Mouse (Mus musculus): ENCODE measurements around the gene Mrgprh.

The Mrgprh gene

DNA sequence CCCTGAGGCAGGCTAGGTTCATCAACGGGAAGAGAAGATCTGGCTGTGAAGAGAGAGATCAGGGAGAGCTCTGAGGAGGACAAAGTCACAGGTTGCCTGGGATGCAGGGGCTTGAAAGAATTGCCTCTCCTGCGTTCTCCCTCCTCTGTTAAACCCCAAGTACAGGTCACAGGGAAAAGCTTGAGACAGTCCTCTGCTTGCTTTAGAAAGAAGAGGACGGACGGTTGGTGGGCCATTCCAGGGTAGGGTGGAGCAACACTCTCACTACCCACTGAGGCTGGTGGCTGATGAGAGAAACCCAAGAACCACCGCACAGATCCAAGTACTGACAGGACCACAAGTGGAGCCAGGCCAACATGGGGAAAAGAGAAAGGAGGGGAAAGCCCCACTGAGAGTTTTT, at the start of gene Mrgprh:
Gene Mrgprh (plus strand): TSS at position 301 of the 400 bp plus-strand sequence.
- no peak for DNase-seq (ENCODE audit: low read depth)

DNA sequence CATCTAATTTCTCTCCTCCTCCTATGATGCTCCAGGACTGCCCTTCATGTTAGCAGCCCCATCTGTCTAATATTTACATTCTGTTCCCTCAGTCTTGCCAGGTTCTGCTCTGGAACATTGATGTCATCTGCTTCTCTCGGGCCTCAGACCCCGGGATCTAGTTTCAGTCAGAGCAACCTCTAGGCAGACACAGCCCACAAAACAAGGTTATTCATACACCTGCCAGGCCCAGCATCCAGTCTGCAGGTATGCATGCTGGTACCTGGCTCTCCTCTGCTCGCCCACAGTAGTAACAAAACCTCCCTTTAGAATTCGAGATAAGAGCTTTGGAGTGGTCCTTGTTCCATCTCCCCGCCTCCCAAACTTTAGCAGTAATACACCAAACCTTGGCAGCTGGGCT, 45.5 kb upstream of the Mrgprh start:
- DNase-seq (ENCODE audit: low read depth) = no peak

GRCm38 (mm10) chr17:12832231-12832630, 43.6 kb upstream of the Mrgprh start:
- no peak for DNase-seq (ENCODE audit: low read depth)

DNA sequence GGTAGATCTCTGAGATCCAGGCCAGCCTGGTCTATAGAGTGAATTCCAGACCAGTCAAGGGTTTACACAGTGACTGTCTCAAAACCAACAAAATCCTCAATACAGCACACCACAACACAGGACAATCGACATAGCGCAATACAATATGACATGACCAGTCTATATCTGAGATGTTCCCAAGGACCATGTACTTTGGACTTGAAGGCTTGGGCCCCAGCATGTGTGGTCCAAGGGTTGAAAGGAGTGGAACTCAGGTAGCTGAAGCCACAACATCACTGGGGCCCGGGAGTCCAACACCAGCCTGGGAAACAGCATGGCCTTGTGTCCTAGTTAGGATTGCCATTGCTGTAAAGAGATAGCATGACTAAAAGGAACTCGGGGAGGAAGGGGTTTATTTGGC, 43.2 kb upstream of the Mrgprh start:
- no peak for DNase-seq (ENCODE audit: low read depth)

GRCm38 (mm10) chr17:12834317-12834716, 41.5 kb upstream of the Mrgprh start:
- DNase-seq (ENCODE audit: low read depth) = no peak

DNA sequence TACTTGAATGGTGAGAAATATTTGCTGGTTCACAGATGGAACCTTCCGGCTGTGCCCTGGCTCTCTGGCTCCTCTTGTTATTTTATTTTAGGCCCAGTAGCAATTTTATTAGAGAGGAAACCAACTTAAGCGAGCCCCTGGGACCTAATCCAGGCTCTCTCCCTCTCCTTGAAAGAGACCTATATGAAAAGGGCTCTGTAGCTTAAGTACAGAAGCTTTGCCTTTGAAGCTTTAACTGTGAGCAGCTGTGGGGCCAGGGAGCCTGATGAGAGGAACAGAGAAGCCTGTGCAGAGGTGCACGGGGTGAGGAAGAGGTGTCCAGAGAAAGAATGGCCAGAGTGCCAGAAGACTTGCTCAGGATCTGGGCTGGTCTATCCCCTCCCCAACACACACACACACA, 41.0 kb upstream of the Mrgprh start:
- no peak for DNase-seq (ENCODE audit: low read depth)

- no peak for DNase-seq (ENCODE audit: low read depth)
Measured at GRCm38 (mm10) chr17:12835738-12836137, 40.1 kb upstream of the Mrgprh start.

- DNase-seq (ENCODE audit: low read depth) = no peak
Measured at GRCm38 (mm10) chr17:12839475-12840267, 36.2 kb upstream of the Mrgprh start.

GRCm38 (mm10) chr17:12843826-12844225, 32.0 kb upstream of the Mrgprh start:
- peak; percentile 51 for DNase-seq (ENCODE audit: low read depth)

DNA sequence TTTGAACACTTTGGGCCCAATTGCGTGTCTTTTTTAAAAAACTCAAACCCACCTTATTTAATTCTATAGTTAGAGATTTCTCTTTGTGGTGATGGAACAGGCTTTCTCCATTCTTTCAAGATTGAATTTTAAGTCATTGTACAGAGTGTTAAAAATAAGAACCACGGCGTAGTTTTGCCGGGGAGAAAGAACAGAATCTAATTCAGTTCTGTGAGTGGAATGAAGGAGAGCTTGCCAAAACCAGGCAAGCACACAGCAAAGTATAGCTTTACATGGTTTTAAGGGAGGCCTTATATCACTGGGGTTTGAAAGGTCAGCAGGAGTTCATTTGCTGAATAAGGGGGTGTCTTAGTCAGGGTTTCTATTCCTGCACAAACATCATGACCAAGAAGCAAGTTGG, 31.3 kb upstream of the Mrgprh start:
- DNase-seq (ENCODE audit: low read depth) = no peak

GRCm38 (mm10) chr17:12845862-12846261, 30.0 kb upstream of the Mrgprh start:
- no peak for DNase-seq (ENCODE audit: low read depth)

GRCm38 (mm10) chr17:12846474-12846873, 29.4 kb upstream of the Mrgprh start:
- no peak for DNase-seq (ENCODE audit: low read depth)

DNA sequence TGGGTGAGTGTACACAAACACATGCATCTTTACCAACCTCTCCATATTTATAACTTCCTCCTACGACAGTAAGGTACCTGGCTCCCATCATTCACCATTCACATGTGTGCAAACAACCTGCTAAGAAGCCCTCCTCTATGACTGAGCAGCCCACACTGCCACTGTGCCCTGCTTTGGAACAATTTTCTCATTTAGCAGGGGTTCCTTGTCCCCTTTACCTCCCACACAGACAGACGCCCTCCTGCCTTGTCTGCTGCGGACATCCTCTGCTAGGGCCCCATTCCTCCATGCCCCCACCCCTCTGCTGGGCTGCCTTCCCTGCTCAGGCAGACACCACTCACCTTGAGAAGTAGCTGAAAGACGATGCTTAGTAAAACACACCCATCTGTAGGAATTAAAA, 28.1 kb upstream of the Mrgprh start:
- no peak for DNase-seq (ENCODE audit: low read depth)

GRCm38 (mm10) chr17:12849778-12850382, 26.0 kb upstream of the Mrgprh start:
- DNase-seq (ENCODE audit: low read depth) = no peak

DNA sequence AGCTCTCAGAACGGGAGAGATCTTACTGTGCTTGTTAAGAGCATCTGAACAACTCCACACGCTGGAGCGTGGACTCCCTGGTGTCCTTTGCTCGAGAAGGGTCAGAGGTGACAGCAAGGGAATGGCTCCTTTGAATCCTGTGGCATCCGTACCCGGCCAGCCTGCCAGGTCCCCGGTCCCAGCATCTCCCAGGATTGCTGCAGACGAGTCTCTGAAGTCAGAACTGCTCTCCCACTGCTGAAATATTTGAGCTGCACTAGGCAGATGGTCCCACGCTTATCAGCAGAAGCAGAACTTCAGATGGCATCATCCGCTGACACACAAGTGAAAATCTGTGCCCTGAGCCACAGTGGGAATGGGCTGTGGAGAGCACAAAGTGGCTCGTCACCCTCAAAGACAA, 24.1 kb upstream of the Mrgprh start:
- no peak for DNase-seq (ENCODE audit: low read depth)

DNA sequence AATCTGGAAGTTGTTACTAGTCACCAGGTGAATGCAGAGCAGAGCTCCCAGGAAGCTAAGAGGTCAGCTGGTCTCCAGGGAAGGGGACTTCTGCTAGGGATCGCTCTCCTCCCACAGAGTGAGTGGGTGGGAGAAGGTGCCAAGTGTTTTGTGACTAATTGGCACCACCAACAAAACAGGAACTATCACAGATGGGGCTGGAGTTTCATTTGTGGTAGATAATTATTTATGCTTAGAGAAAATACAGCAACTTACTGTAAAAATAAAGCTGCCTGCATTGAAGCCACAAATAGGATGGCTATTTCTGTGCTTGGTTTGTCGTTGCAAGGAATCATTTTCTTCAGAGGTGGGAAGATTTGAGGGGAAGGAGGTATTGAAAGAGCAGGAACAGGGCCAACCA, 22.0 kb upstream of the Mrgprh start:
- DNase-seq (ENCODE audit: low read depth) = no peak

DNA sequence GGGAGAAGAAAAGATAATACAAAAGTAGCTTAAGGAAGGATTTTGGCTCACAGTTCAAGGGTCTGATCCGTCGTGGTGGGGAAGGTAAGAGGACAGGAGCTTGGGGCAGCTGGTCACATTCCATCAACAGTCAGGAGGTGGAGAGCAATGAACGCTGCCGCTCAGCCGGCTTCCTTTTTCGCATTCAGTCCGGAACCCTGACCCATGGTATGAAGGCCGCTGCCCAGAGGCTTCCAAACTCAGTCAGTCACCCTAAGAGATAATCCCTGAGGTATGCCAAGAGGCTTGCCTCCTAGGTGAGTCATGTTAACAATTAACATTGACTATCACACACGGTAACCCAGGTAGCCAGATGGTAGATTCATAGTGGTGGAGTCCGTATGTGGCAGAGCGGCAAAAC, 21.4 kb upstream of the Mrgprh start:
- no peak for DNase-seq (ENCODE audit: low read depth)

DNA sequence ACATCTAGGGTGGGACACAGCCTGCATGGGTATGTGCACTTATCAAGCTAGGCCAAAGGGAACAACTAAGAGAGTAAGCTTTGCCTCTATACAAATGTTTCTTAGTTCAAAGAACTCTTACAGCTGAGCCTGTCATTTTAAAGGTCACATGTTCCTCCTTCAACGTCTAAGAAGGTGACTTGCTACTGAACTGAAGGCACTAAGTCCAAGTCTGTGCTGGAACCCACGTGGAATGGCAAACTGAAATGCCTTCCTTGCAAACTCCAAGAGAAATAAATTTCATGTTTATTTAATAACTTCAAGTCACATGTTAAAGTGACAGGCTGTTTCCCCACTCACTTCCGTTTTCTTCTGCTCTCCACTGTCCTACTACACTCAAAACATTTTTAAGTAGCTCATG, 18.4 kb upstream of the Mrgprh start:
- peak; percentile 42 for DNase-seq (ENCODE audit: low read depth)

DNA sequence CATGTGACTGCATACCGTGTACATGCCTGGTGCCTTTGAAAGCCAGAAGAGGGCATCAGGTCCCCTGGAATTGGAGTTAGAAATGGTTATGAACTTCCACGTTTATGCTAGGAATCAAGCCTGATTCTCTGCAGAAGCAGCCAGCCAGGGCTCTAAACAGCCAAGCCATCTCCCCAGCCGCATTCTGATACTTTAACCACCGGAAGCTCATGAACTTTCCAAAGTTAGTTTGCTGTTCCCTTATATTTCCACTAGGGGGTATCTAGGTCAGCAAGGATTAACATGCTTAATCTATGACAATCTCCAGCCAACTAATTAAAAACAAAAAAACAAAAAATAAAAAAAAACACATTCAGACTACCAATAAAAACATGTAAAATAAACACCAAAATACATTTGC, 17.8 kb upstream of the Mrgprh start:
- peak; percentile 63 for DNase-seq (ENCODE audit: low read depth)

DNA sequence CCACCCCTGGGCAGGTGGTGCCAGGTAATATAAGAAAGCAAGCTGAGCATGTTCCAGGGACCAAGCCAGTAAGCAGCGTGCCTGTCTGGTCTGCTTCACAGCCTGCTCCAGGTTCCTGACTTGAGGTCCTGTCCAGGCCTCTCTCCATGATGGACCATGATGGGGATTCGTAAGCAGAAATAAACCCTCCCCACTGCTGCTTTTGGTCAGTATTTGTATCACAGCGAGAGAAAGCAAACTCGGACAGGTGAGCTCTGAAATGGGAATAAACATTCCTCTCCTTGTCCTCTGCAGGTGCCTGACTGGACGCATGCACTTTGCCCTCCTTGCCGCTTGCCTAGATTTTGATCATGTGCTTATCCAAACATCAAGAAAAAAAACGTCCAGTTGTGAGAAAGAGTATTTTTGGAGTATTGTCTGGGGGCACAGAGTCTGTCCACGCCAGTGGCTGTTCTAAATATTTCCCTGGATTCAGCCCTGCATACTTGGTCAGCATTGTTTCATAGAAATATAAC, 16.8 kb upstream of the Mrgprh start:
- no peak for DNase-seq (ENCODE audit: low read depth)

DNA sequence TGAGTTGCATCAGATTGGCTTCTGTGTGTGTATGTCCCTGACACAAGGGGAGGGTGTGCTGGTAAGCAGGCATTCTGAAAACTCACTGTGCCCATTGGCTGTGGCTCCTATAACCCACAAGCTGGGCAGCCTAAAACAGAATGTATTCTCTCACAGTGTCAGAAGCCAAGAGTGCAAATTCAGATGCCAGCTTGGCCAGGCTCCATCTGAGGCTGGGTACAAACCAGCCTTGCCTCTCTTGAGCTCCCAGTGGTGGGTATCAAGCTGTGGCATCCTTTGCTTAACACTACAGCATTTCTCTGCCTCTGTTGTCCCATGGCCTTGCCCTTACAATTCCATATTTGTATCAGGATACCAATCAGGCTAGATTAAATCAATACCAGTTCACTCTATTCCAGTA, 11.7 kb upstream of the Mrgprh start:
- DNase-seq (ENCODE audit: low read depth) = no peak

GRCm38 (mm10) chr17:12865407-12865806, 10.4 kb upstream of the Mrgprh start:
- DNase-seq (ENCODE audit: low read depth) = no peak

DNA sequence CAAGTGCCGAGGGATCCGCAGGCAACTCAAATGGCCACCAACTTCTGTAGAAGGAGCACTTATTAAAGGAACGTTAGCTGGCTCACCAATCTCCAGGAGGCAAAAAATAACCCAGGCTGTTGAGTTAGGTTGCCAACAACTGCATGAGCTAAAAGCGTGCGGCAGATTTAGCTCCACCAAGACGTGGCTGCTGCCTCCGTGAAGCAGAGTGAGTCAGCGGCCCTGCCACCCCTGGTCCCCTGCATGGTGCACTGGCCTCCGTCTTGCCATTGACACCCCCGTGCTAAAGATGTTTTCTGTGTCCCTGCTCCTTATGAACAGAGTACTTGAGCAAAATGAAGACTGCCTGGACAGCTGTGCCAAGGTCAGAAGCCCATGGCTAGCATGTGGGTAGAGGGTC, 9.0 kb upstream of the Mrgprh start:
- no peak for DNase-seq (ENCODE audit: low read depth)

- DNase-seq (ENCODE audit: low read depth) = no peak
Measured at GRCm38 (mm10) chr17:12868043-12868442, 7.8 kb upstream of the Mrgprh start, which contains the start of gene Mas1. Mas1 (minus strand) TSS chr17:12868143.

Measured in 416B (cell line).